Mouse (Mus musculus) erythroblast, embryonic 14.5 days (primary cell): ENCODE measurements around the gene Ntf5.

Experiments used
- GATA1 ChIP-seq: IDR thresholded peaks from 2 replicates; pipeline ENCODE4 v1.6.1; 2012; ENCODE audit warnings: low read length, inconsistent platforms, mixed read lengths
- TAL1 ChIP-seq: IDR thresholded peaks from 3 replicates; pipeline ENCODE4 v1.6.1; 2012; ENCODE audit warnings: low read length, inconsistent platforms, mixed read lengths

DNA sequence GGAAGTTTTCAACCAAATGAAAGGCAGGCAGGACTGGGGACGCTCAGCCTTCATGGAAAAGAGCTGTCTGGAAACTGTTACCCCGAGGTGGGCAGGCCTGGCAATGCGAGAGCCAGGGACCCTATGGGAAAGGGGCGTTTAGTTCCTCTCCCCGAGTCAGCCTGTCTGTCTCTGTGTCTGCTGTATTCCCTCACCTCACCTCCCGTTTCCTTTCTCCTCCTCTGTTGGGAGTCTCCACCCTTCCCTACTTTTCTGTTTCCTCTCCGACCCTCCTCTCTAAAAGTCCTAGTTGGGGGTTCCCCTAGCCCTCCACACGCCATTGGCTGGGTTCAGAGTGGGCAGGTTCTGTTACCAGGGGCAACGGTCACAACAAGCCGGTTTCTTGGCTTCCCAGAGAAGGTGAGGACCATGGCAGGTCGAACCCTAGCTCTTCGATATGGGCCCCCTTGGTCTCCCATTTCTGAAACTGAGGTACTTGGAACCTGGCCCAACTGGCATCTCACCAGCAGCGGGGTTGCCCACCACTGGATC lies 4.5 kb downstream of the Ntf5 start:
- TF ChIP-seq TAL1 (no peak), GATA1 (no peak)
